Mouse (Mus musculus) megakaryocyte, embryonic 14.5 days (primary cell): ENCODE measurements at regions not wholly inside any gene's neighbourhood (a gene's known extent, or its start where the extent isn't known, plus 50 kb on each side); places are given as distances from the start of the nearest gene placed in this dataset.

ENCODE experiments used
- FLI1 ChIP-seq: IDR thresholded peaks from 2 replicates; pipeline ENCODE4 v1.6.1; 2012; ENCODE audit warnings: low read length, inconsistent platforms, mixed read lengths
- GATA1 ChIP-seq: IDR thresholded peaks from 3 replicates; pipeline ENCODE4 v1.6.1; 2012; ENCODE audit warnings: mixed read lengths, low read length, inconsistent platforms, borderline replicate concordance

DNA sequence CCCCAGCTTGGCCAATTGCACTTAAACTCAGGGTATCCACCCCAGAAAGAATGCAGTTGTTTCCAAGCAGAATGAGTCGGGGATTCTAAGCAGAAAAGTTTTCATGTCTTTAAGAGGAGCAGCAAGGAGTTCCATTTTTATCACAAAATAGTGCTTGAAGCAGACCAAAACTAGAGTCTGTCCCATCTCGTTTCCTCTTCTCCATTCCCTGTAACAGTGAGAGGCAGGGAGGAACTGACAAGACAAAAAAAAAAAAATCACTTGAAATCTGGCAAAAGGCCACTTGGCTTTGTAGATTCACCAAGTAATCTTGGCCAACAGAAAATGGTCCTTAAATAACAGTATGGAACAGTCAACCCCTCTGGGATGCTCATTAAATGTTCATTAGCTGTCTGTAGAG, 186.8 kb downstream of the Kctd12 start:
- TF ChIP-seq GATA1 (no peak), FLI1 (no peak)
